13 mouse cellular contexts compared by ENCODE assay signal in genomic region chr7:145293859-145294258, GRCm38 (mm10). TPM values are rescaled to one million over a fixed set of nuclear protein-coding genes. Genes with fewer than 3 reads are reported as not detected.
DNase-seq lines count a peak whose midpoint lies in the region; ATAC-seq and TF ChIP-seq lines count a peak whose summit lies in the region.
"Had no signal": no experiment of that assay in that cellular context is flagged by ENCODE, and none has a peak within 500 bp of the region (broad histone marks: within the 10 kb centered on the region; RNA-seq: fewer than 3 reads in every experiment).

No protein-coding gene starts in this region.

- H3K36me3 ChIP-seq in kidney, embryonic 16.5 days (ENCODE audit: insufficient read depth, low read length), result no peaks in the 10 kb centered on the region
- no peaks in the 10 kb centered on the region for H3K36me3 ChIP-seq in forebrain, embryonic 11.5 days (ENCODE audit: control insufficient read depth, insufficient read depth, low read length)

- WGBS in kidney, embryonic 16.5 days, result 36% methylated on average over 6 of the region's 6 CpGs
- WGBS in bone marrow, adult 2 months, result 40% methylated on average over 6 of the region's 6 CpGs
- WGBS in forebrain, embryonic 11.5 days, result 35% methylated on average over 6 of the region's 6 CpGs

- H3K27ac ChIP-seq in kidney, embryonic 16.5 days (ENCODE audit: low read length), result no peak overlapping the region
- no peak overlapping the region for H3K27ac ChIP-seq in bone marrow, adult 2 months (ENCODE audit: control insufficient read depth, insufficient read depth, low read depth, low read length, poor library complexity)
- no peak overlapping the region for H3K27ac ChIP-seq in forebrain, embryonic 11.5 days (ENCODE audit: low read depth, low read length)

- no peak for TF ChIP-seq POLR2A in bone marrow, adult 2 months (IDR thresholded peaks at IDR 0.05; ENCODE audit: borderline replicate concordance, control insufficient read depth, low read depth, low read length)

- no peaks in the 10 kb centered on the region for H3K27me3 ChIP-seq in kidney, embryonic 16.5 days (ENCODE audit: insufficient read depth, low read length)
- no peaks in the 10 kb centered on the region for H3K27me3 ChIP-seq in forebrain, embryonic 11.5 days (ENCODE audit: control insufficient read depth, insufficient read depth, low read length)

- H3K4me1 ChIP-seq in kidney, embryonic 16.5 days (ENCODE audit: insufficient read depth, low read length), result no peaks in the 10 kb centered on the region
- no peaks in the 10 kb centered on the region for H3K4me1 ChIP-seq in bone marrow, adult 2 months (ENCODE audit: control insufficient read depth, insufficient read depth, low read length)
- H3K4me1 ChIP-seq in forebrain, embryonic 11.5 days (replicated peaks; ENCODE audit: control insufficient read depth, insufficient read depth, low read length), result no peaks in the 10 kb centered on the region

- peak; percentile 53 for DNase-seq in adrenal gland, postnatal 10 days
- no peak for DNase-seq in adrenal gland, adult 8-10 months
- DNase-seq in kidney, postnatal 4 days, result peak; percentile 55
- DNase-seq in lung, postnatal 36 days, result peak; percentile 51
- DNase-seq in urinary bladder, postnatal 4 days (ENCODE audit: low spot score in 2 of 2), result no peak
- no peak for DNase-seq in forebrain, embryonic 11.5 days (ENCODE audit: low spot score)

- no peak overlapping the region for H3K9ac ChIP-seq in kidney, embryonic 16.5 days (replicated peaks; ENCODE audit: low read length)
- no peak overlapping the region for H3K9ac ChIP-seq in forebrain, embryonic 11.5 days (ENCODE audit: low read length)

- H3K4me2 ChIP-seq in kidney, embryonic 16.5 days (replicated peaks; ENCODE audit: low read depth, low read length), result no peak overlapping the region
- H3K4me2 ChIP-seq in forebrain, embryonic 11.5 days (ENCODE audit: low read depth, low read length, severe bottlenecking), result no peak overlapping the region

- H3K9me3 ChIP-seq in kidney, embryonic 16.5 days (ENCODE audit: low read length), result no peaks in the 10 kb centered on the region
- no peaks in the 10 kb centered on the region for H3K9me3 ChIP-seq in forebrain, embryonic 11.5 days (ENCODE audit: control insufficient read depth, low read length)

- H3K4me3 ChIP-seq in kidney, embryonic 16.5 days (ENCODE audit: low read length), result no peak overlapping the region
- H3K4me3 ChIP-seq in bone marrow, adult 2 months (replicated peaks; ENCODE audit: control insufficient read depth, low read depth, low read length), result no peak overlapping the region
- H3K4me3 ChIP-seq in forebrain, embryonic 11.5 days (ENCODE audit: low read depth, low read length), result no peak overlapping the region

- peak; percentile 18; the same call in 1 of the 2 replicates for TF ChIP-seq CTCF in bone marrow, adult 2 months (IDR thresholded peaks at IDR 0.05; ENCODE audit: control insufficient read depth, insufficient read depth, low read length)

- no peak for ATAC-seq in kidney, embryonic 16.5 days (ENCODE audit: low FRiP score, low TSS enrichment)
- ATAC-seq in forebrain, embryonic 11.5 days (replicated peaks; ENCODE audit: low FRiP score), result no peak

RNA-seq across cellular contexts. Expression of gene Mrgprf, which starts 6.8 kb away (rescaled TPM):
- 1 to 10 TPM; 4.3 to 4.6 TPM for total RNA-seq in adrenal gland, postnatal 10 days (2021)
- total RNA-seq in adrenal gland, adult 8-10 months (2022), result 1 to 10 TPM in 3 of 4 experiments, under 1 TPM in 1; 0.91 to 3.0 (median 1.2) TPM
- 3.5 and 3.8 TPM in 2 replicates for polyA plus RNA-seq in kidney, embryonic 16.5 days (2015; fragmentation: Nextera tagmentation; extraction: Ambion mirVana)
- polyA plus RNA-seq in bone marrow, adult 2 months (2011; ENCODE audit: insufficient read depth, insufficient read length, low replicate concordance, missing spikeins), result not detected in 2 replicates
- 0.20 and 0.25 TPM in 2 replicates for polyA plus RNA-seq in forebrain, embryonic 11.5 days (2014; fragmentation: Nextera tagmentation; extraction: Ambion mirVana)
- total RNA-seq: megakaryocyte, adult 5-6 weeks had no signal

RNA-seq across cellular contexts. Expression of gene Tpcn2, which starts 10.0 kb away (rescaled TPM):
- total RNA-seq in adrenal gland, postnatal 10 days (2021), result 10 to 100 TPM; 12.4 to 18.4 TPM
- total RNA-seq in adrenal gland, adult 8-10 months (2022), result 10 to 100 TPM in 3 of 4 experiments, 1 to 10 TPM in 1; 8.0 to 34.6 (median 21.0) TPM
- polyA plus RNA-seq in kidney, embryonic 16.5 days (2015; fragmentation: Nextera tagmentation; extraction: Ambion mirVana), result 11.4 and 12.2 TPM in 2 replicates
- polyA plus RNA-seq in bone marrow, adult 2 months (2011; ENCODE audit: insufficient read depth, insufficient read length, low replicate concordance, missing spikeins), result 6.9 and 34.7 TPM in 2 replicates
- 2.4 and 2.8 TPM in 2 replicates for polyA plus RNA-seq in forebrain, embryonic 11.5 days (2014; fragmentation: Nextera tagmentation; extraction: Ambion mirVana)

RNA-seq across cellular contexts. Expression of gene Mrgprd, which starts 20.8 kb away (rescaled TPM):
- not detected for total RNA-seq in adrenal gland, postnatal 10 days (2021)
- not detected for total RNA-seq in adrenal gland, adult 8-10 months (2022)
- polyA plus RNA-seq in kidney, embryonic 16.5 days (2015; fragmentation: Nextera tagmentation; extraction: Ambion mirVana), result not detected in 2 replicates
- polyA plus RNA-seq in bone marrow, adult 2 months (2011; ENCODE audit: insufficient read depth, insufficient read length, low replicate concordance, missing spikeins), result not detected in 2 replicates
- polyA plus RNA-seq in forebrain, embryonic 11.5 days (2014; fragmentation: Nextera tagmentation; extraction: Ambion mirVana), result not detected in 2 replicates
- total RNA-seq: layer of hippocampus, postnatal 14 days; megakaryocyte, adult 5-6 weeks had no signal
- polyA plus RNA-seq: C2C12; hindbrain, embryonic 11.5 days; testis, adult 2 months had no signal

Comparison
In these comparisons a context has a peak if more than half of its experiments do, and no peak if none do; other contexts are left out.
1. DNase-seq: peak in adrenal gland, postnatal 10 days (single experiment), kidney, postnatal 4 days (2 of 2) and lung, postnatal 36 days (single experiment); none in adrenal gland, adult 8-10 months (single experiment), urinary bladder, postnatal 4 days (0 of 2) and forebrain, embryonic 11.5 days (single experiment).